Comparison of ENCODE assay signal across 27 mouse cellular contexts in genomic region chr14:30958517-30958916, GRCm38 (mm10). TPM values are rescaled to one million over a fixed set of nuclear protein-coding genes. Genes with fewer than 3 reads are reported as not detected.
DNase-seq lines count a peak whose midpoint lies in the region; ATAC-seq lines count a peak whose summit lies in the region.
"Had no signal": no experiment of that assay in that cellular context is flagged by ENCODE, and none has a peak within 500 bp of the region (broad histone marks: within the 10 kb centered on the region; RNA-seq: fewer than 3 reads in every experiment).

No protein-coding gene starts in this region.

- H3K4me1 ChIP-seq in liver, embryonic 13.5 days (replicated peaks): peaks cover 5% of the 10 kb centered on the region
- H3K4me1 ChIP-seq: embryonic facial prominence, embryonic 10.5 days; embryonic facial prominence, embryonic 12.5 days; forebrain, embryonic 13.5 days; forebrain, embryonic 15.5 days had no signal

- no peak for ATAC-seq in liver, embryonic 13.5 days (ENCODE audit: low read depth)
- ATAC-seq in erythroblast, adult 5-6 weeks (replicated peaks; ENCODE audit: low FRiP score, poor library complexity, severe bottlenecking): peak; percentile 64; the same call in 1 of the 2 replicates
- 0 out of 2 replicates have a peak, but pooled peaks have one; percentile 37 for ATAC-seq in megakaryocyte-erythroid progenitor cell, adult 5-6 weeks (replicated peaks; ENCODE audit: low FRiP score, low TSS enrichment, poor library complexity, severe bottlenecking)
- ATAC-seq: forebrain, embryonic 13.5 days; forebrain, embryonic 15.5 days; forebrain, postnatal 0 days had no signal

- intact Hi-C loops in left cerebral cortex, postnatal 14 days (cut with DNase I): no loop called here
- intact Hi-C loops in heart, postnatal 14 days (cut with DNase I): no loop called here

- H3K36me3 ChIP-seq in liver, embryonic 13.5 days: peaks cover 3% of the 10 kb centered on the region; the same call in 1 of the 2 replicates

- H3K4me3 ChIP-seq in liver, embryonic 13.5 days (replicated peaks): no peak overlapping the region
- H3K4me3 ChIP-seq: embryonic facial prominence, embryonic 10.5 days; embryonic facial prominence, embryonic 12.5 days; erythroblast, embryonic 14.5 days; forebrain, embryonic 13.5 days; forebrain, embryonic 15.5 days had no signal

- H3K9ac ChIP-seq in liver, embryonic 13.5 days: no peak overlapping the region
- H3K9ac ChIP-seq: embryonic facial prominence, embryonic 12.5 days; forebrain, embryonic 13.5 days; forebrain, embryonic 15.5 days; forebrain, postnatal 0 days had no signal

- no peak for DNase-seq in liver, embryonic 13.5 days
- no peak for DNase-seq in liver
- DNase-seq in spleen, postnatal 10 days (ENCODE audit: low spot score in 2 of 2): peak; percentile 12 to 17
- no peak for DNase-seq in spleen, adult 18-20 months
- no peak for DNase-seq in left cerebral cortex, postnatal 14 days (ENCODE audit: low spot score in 2 of 2)
- no peak for DNase-seq in heart, postnatal 14 days
- DNase-seq: adrenal gland, adult 2 months; adrenal gland, postnatal 10 days; adrenal gland, postnatal 25 days; cerebellum, adult 11-12 months; cerebellum, adult 2 months; cerebellum, adult 9-10 months; cerebellum, postnatal 10 days; cerebellum, postnatal 25 days; forebrain, postnatal 0 days had no signal

- H3K4me2 ChIP-seq in liver, embryonic 13.5 days: no peak overlapping the region
- H3K4me2 ChIP-seq: embryonic facial prominence, embryonic 12.5 days; forebrain, embryonic 13.5 days; forebrain, embryonic 15.5 days had no signal

- H3K27me3 ChIP-seq in liver, embryonic 13.5 days: no peaks in the 10 kb centered on the region
- H3K27me3 ChIP-seq: embryonic facial prominence, embryonic 12.5 days; forebrain, embryonic 13.5 days; forebrain, embryonic 15.5 days had no signal

- no peaks in the 10 kb centered on the region for H3K9me3 ChIP-seq in liver, embryonic 13.5 days (replicated peaks)
- H3K9me3 ChIP-seq: embryonic facial prominence, embryonic 10.5 days; embryonic facial prominence, embryonic 12.5 days; forebrain, embryonic 13.5 days; forebrain, embryonic 15.5 days had no signal

- WGBS in liver, embryonic 13.5 days (ENCODE audit: insufficient replicate concordance): 66% methylated on average over 2 of the region's 2 CpGs

- peak overlapping the region; percentile 8; the same call in 1 of the 2 replicates for H3K27ac ChIP-seq in liver, embryonic 13.5 days
- H3K27ac ChIP-seq: embryonic facial prominence, embryonic 10.5 days; embryonic facial prominence, embryonic 12.5 days; forebrain, embryonic 13.5 days; forebrain, embryonic 15.5 days had no signal

RNA-seq across cellular contexts. Expression of gene Nek4, which starts 7.3 kb away (rescaled TPM):
- polyA plus RNA-seq in liver, embryonic 13.5 days (2015; fragmentation: Nextera tagmentation; extraction: Ambion mirVana): 5.6 and 6.7 TPM in 2 replicates
- total RNA-seq in erythroblast, adult 5-6 weeks (2015; ENCODE audit: low replicate concordance): 0.38 and 1.0 TPM in 2 replicates
- total RNA-seq in erythroblast, adult 5-6 weeks (2017; ENCODE audit: low replicate concordance): 2.5 and 4.3 TPM in 2 replicates
- 7.8 and 8.2 TPM in 2 replicates for total RNA-seq in megakaryocyte-erythroid progenitor cell, adult 5-6 weeks (2014; fragmentation: Nextera tagmentation)
- total RNA-seq in megakaryocyte-erythroid progenitor cell, adult 5-6 weeks (2017): 8.3 and 10.7 TPM in 2 replicates
- 10 to 100 TPM; 14.0 to 14.1 TPM for total RNA-seq in left cerebral cortex, postnatal 14 days (2021)
- 1 to 10 TPM; 5.0 to 5.3 TPM for total RNA-seq in heart, postnatal 14 days (2021)

RNA-seq across cellular contexts. Expression of gene Itih1, which starts 15.4 kb away (rescaled TPM):
- 22.4 and 27.1 TPM in 2 replicates for polyA plus RNA-seq in liver, embryonic 13.5 days (2015; fragmentation: Nextera tagmentation; extraction: Ambion mirVana)
- not detected in 2 replicates for total RNA-seq in erythroblast, adult 5-6 weeks (2015; ENCODE audit: low replicate concordance)
- not detected in 2 replicates for total RNA-seq in erythroblast, adult 5-6 weeks (2017; ENCODE audit: low replicate concordance)
- not detected in 2 replicates for total RNA-seq in megakaryocyte-erythroid progenitor cell, adult 5-6 weeks (2014; fragmentation: Nextera tagmentation)
- not detected in 2 replicates for total RNA-seq in megakaryocyte-erythroid progenitor cell, adult 5-6 weeks (2017)
- total RNA-seq in left cerebral cortex, postnatal 14 days (2021): not detected
- not detected for total RNA-seq in heart, postnatal 14 days (2021)
- total RNA-seq: adrenal gland, postnatal 25 days; forebrain, postnatal 0 days; MEL had no signal
- polyA plus RNA-seq: C2C12; cerebellum, adult 2 months; cortical plate, adult 2 months; embryonic facial prominence, embryonic 10.5 days; embryonic facial prominence, embryonic 12.5 days; embryonic facial prominence, embryonic 14.5 days; erythroblast, embryonic 14.5 days; forebrain, embryonic 11.5 days; forebrain, embryonic 13.5 days; forebrain, embryonic 15.5 days; forebrain, postnatal 0 days had no signal

RNA-seq across cellular contexts. Expression of gene Itih3, which starts 35.0 kb away (rescaled TPM):
- polyA plus RNA-seq in liver, embryonic 13.5 days (2015; fragmentation: Nextera tagmentation; extraction: Ambion mirVana): 114 and 122 TPM in 2 replicates
- not detected in 2 replicates for total RNA-seq in erythroblast, adult 5-6 weeks (2015; ENCODE audit: low replicate concordance)
- total RNA-seq in erythroblast, adult 5-6 weeks (2017; ENCODE audit: low replicate concordance): not detected in 2 replicates
- not detected in 2 replicates for total RNA-seq in megakaryocyte-erythroid progenitor cell, adult 5-6 weeks (2014; fragmentation: Nextera tagmentation)
- not detected in 2 replicates for total RNA-seq in megakaryocyte-erythroid progenitor cell, adult 5-6 weeks (2017)
- total RNA-seq in left cerebral cortex, postnatal 14 days (2021): 10 to 100 TPM in 1 of 2 experiments, 1 to 10 TPM in 1; 8.1 to 12.0 TPM
- total RNA-seq in heart, postnatal 14 days (2021): under 1 TPM; 0.39 to 0.81 TPM
- total RNA-seq: MEL had no signal
- polyA plus RNA-seq: embryonic facial prominence, embryonic 10.5 days had no signal

RNA-seq across cellular contexts. Expression of gene Glt8d1, which starts 42.7 kb away (rescaled TPM):
- 20.3 and 21.5 TPM in 2 replicates for polyA plus RNA-seq in liver, embryonic 13.5 days (2015; fragmentation: Nextera tagmentation; extraction: Ambion mirVana)
- total RNA-seq in erythroblast, adult 5-6 weeks (2015; ENCODE audit: low replicate concordance): 6.9 and 18.6 TPM in 2 replicates
- total RNA-seq in erythroblast, adult 5-6 weeks (2017; ENCODE audit: low replicate concordance): 5.8 and 6.3 TPM in 2 replicates
- 41.3 and 42.4 TPM in 2 replicates for total RNA-seq in megakaryocyte-erythroid progenitor cell, adult 5-6 weeks (2014; fragmentation: Nextera tagmentation)
- total RNA-seq in megakaryocyte-erythroid progenitor cell, adult 5-6 weeks (2017): 19.3 and 44.1 TPM in 2 replicates
- 10 to 100 TPM; 27.2 to 30.7 TPM for total RNA-seq in left cerebral cortex, postnatal 14 days (2021)
- 10 to 100 TPM; 23.6 to 25.7 TPM for total RNA-seq in heart, postnatal 14 days (2021)

RNA-seq across cellular contexts. Expression of gene Spcs1, which starts 43.0 kb away (rescaled TPM):
- polyA plus RNA-seq in liver, embryonic 13.5 days (2015; fragmentation: Nextera tagmentation; extraction: Ambion mirVana): 306 and 325 TPM in 2 replicates
- total RNA-seq in erythroblast, adult 5-6 weeks (2015; ENCODE audit: low replicate concordance): 64.6 and 77.6 TPM in 2 replicates
- total RNA-seq in erythroblast, adult 5-6 weeks (2017; ENCODE audit: low replicate concordance): 28.6 and 29.4 TPM in 2 replicates
- total RNA-seq in megakaryocyte-erythroid progenitor cell, adult 5-6 weeks (2014; fragmentation: Nextera tagmentation): 188 and 214 TPM in 2 replicates
- total RNA-seq in megakaryocyte-erythroid progenitor cell, adult 5-6 weeks (2017): 91.6 and 97.9 TPM in 2 replicates
- total RNA-seq in left cerebral cortex, postnatal 14 days (2021): 100 to 1,000 TPM; 171 to 175 TPM
- 100 to 1,000 TPM; 146 to 149 TPM for total RNA-seq in heart, postnatal 14 days (2021)

Comparison
In these comparisons a context has a peak if more than half of its experiments do, and no peak if none do; other contexts are left out.
1. DNase-seq: peak in spleen, postnatal 10 days (2 of 2); none in liver, embryonic 13.5 days (single experiment), liver (single experiment), spleen, adult 18-20 months (0 of 2), left cerebral cortex, postnatal 14 days (0 of 2) and heart, postnatal 14 days (0 of 2).
2. RNA of gene Itih3, which starts 35.0 kb away (total RNA-seq): 8.1 to 12.0 TPM in left cerebral cortex, postnatal 14 days; 0.39 to 0.81 TPM in heart, postnatal 14 days, not detected in erythroblast, adult 5-6 weeks and not detected in megakaryocyte-erythroid progenitor cell, adult 5-6 weeks; every median in the first group is over 4 times any median in the second.